Mouse (Mus musculus) stomach, embryonic 16.5 days (tissue): ENCODE measurements around the gene Sbds. TPM values are rescaled to one million over a fixed set of nuclear protein-coding genes. Genes with fewer than 3 reads are reported as not detected.

Experiments used
- ATAC-seq: fragments of 200-750 bp; cut with Nextera tagmentation; 2 replicates; pipeline ENCODE4 v1.8.0; 2017; ENCODE audit warnings: moderate number of reproducible peaks, moderate TSS enrichment; ENCODE audit not compliant: insufficient read depth, low FRiP score
- H3K27ac ChIP-seq: fragments of 300-500 bp; sonication (generic); 2 replicates; pipeline ENCODE4 v1.5.1; 2014; ENCODE audit warnings: low read length
- H3K27me3 ChIP-seq: fragments of 300-500 bp; sonication (generic); 2 replicates; pipeline ENCODE4 v1.6.1; 2014; ENCODE audit warnings: low read length, control low read depth, mixed read lengths; ENCODE audit not compliant: control insufficient read depth, insufficient read depth
- H3K36me3 ChIP-seq: fragments of 300-500 bp; sonication (generic); 2 replicates; pipeline ENCODE4 v1.6.1; 2014; ENCODE audit warnings: low read length; ENCODE audit not compliant: control insufficient read depth, insufficient read depth
- H3K4me1 ChIP-seq: fragments of 300-500 bp; sonication (generic); 2 replicates; pipeline ENCODE4 v1.6.1; 2014; ENCODE audit warnings: low read length, control low read depth, mixed read lengths; ENCODE audit not compliant: control insufficient read depth, insufficient read depth
- H3K4me2 ChIP-seq: fragments of 300-500 bp; sonication (generic); 2 replicates; pipeline ENCODE4 v1.6.1; 2014; ENCODE audit warnings: low read depth, low read length, mixed read lengths
- H3K4me3 ChIP-seq: fragments of 300-500 bp; sonication (generic); replicated peaks from 2 replicates; pipeline ENCODE4 v1.5.1; 2014; ENCODE audit warnings: mild to moderate bottlenecking, low read length
- H3K9ac ChIP-seq: fragments of 300-500 bp; sonication (generic); 2 replicates; pipeline ENCODE4 v1.6.1; 2014; ENCODE audit warnings: low read length
- H3K9me3 ChIP-seq: fragments of 300-500 bp; sonication (generic); replicated peaks from 2 replicates; pipeline ENCODE4 v1.6.1; 2016; ENCODE audit warnings: low read length, control low read depth; ENCODE audit not compliant: control insufficient read depth
- WGBS: fragments of 180-500 bp; shearing (Covaris S2); extraction: QIAGEN DNeasy Blood & Tissue Kit; methylation state at CpG from one replicate; pipeline ENCODE4 v1.1.7; 2014; 5-methylcytosine and 5-hydroxymethylcytosine counted together
- polyA plus RNA-seq: library from polyadenylated mRNA; unstranded; fragments of >200 nt; fragmentation: Nextera tagmentation; extraction: Ambion mirVana; gene quantifications from 2 replicates; pipeline ENCODE4 v1.2.1, GENCODE M21; 2015

Sbds gene
- 69.6 and 70.3 TPM in 2 replicates for polyA plus RNA-seq

GRCm38 (mm10) chr5:130255017-130255720, at the start of gene Sbds, which contains the start of gene Tyw1:
Gene Sbds, minus strand, starts transcription at chr5:130255530.
Gene Tyw1, plus strand, starts transcription at chr5:130255619.
- Histone ChIP-seq H3K9me3 (no peaks in the 10 kb centered on the region), H3K9ac (peak within 1 kb of the TSS; percentile 85), H3K4me1 (peaks cover 16% of the 10 kb centered on the region), H3K27me3 (no peaks in the 10 kb centered on the region), H3K36me3 (peaks cover 10% of the 10 kb centered on the region; the same call in 1 of the 2 replicates), H3K4me2 (peak within 1 kb of the TSS; percentile 82), H3K4me3 (peak within 1 kb of the TSS; percentile 60), H3K27ac (peak within 1 kb of the TSS; percentile 85)
- ATAC-seq: peak; percentile 91
- WGBS: under 1% methylated on average over 52 of the region's 52 CpGs

GRCm38 (mm10) chr5:130303611-130304010, 48.3 kb upstream of the Sbds start:
- no peak overlapping the region for H3K4me2 ChIP-seq
- H3K9me3 ChIP-seq: no peaks in the 10 kb centered on the region
- ATAC-seq: no peak
- H3K27ac ChIP-seq: no peak overlapping the region
- no peaks in the 10 kb centered on the region for H3K27me3 ChIP-seq
- H3K4me1 ChIP-seq: no peaks in the 10 kb centered on the region
- WGBS: 81% methylated on average over 6 of the region's 6 CpGs
- peaks cover 19% of the 10 kb centered on the region; the same call in 1 of the 2 replicates for H3K36me3 ChIP-seq
- no peak overlapping the region for H3K9ac ChIP-seq
- no peak overlapping the region for H3K4me3 ChIP-seq

GRCm38 (mm10) chr5:130299526-130299925, 44.2 kb upstream of the Sbds start:
- Histone ChIP-seq H3K27me3 (no peaks in the 10 kb centered on the region), H3K27ac (no peak overlapping the region), H3K4me1 (no peaks in the 10 kb centered on the region), H3K4me3 (no peak overlapping the region), H3K9ac (no peak overlapping the region), H3K9me3 (no peaks in the 10 kb centered on the region), H3K36me3 (peaks cover 16% of the 10 kb centered on the region; the same call in 1 of the 2 replicates), H3K4me2 (no peak overlapping the region)
- 94% methylated on average over 8 of the region's 8 CpGs for WGBS
- no peak for ATAC-seq

- 89% methylated on average over 9 of the region's 9 CpGs for WGBS
- no peak overlapping the region for H3K9ac ChIP-seq
- H3K4me2 ChIP-seq: no peak overlapping the region
- no peaks in the 10 kb centered on the region for H3K9me3 ChIP-seq
- peaks cover 14% of the 10 kb centered on the region; the same call in 1 of the 2 replicates for H3K36me3 ChIP-seq
- H3K4me3 ChIP-seq: no peak overlapping the region
- no peak for ATAC-seq
- H3K4me1 ChIP-seq: no peaks in the 10 kb centered on the region
- H3K27me3 ChIP-seq: no peaks in the 10 kb centered on the region
- no peak overlapping the region for H3K27ac ChIP-seq
These were observed 43.6 kb upstream of the Sbds start for GRCm38 (mm10) chr5:130298831-130299460.

GRCm38 (mm10) chr5:130296071-130296470, 40.7 kb upstream of the Sbds start:
- 84% methylated on average over 5 of the region's 5 CpGs for WGBS
- Histone ChIP-seq H3K36me3 (peaks cover 9% of the 10 kb centered on the region; the same call in 1 of the 2 replicates), H3K4me1 (no peaks in the 10 kb centered on the region), H3K4me2 (no peak overlapping the region), H3K27me3 (no peaks in the 10 kb centered on the region), H3K4me3 (no peak overlapping the region), H3K9me3 (no peaks in the 10 kb centered on the region), H3K27ac (no peak overlapping the region), H3K9ac (no peak overlapping the region)
- ATAC-seq: no peak

- H3K36me3 ChIP-seq: peaks cover 3% of the 10 kb centered on the region; the same call in 1 of the 2 replicates
- no peak overlapping the region for H3K9ac ChIP-seq
- H3K4me2 ChIP-seq: no peak overlapping the region
- 0 out of 2 replicates have a peak, but pooled peaks cover 2% of the 10 kb centered on the region for H3K9me3 ChIP-seq
- WGBS: 75% methylated on average over 6 of the region's 6 CpGs
- no peak for ATAC-seq
- H3K4me1 ChIP-seq: no peaks in the 10 kb centered on the region
- no peak overlapping the region for H3K27ac ChIP-seq
- H3K4me3 ChIP-seq: no peak overlapping the region
- H3K27me3 ChIP-seq: no peaks in the 10 kb centered on the region
These were observed 39.3 kb upstream of the Sbds start for GRCm38 (mm10) chr5:130294598-130294997.

GRCm38 (mm10) chr5:130293941-130294340, 38.6 kb upstream of the Sbds start:
- H3K27ac ChIP-seq: no peak overlapping the region
- H3K27me3 ChIP-seq: no peaks in the 10 kb centered on the region
- H3K9ac ChIP-seq: no peak overlapping the region
- WGBS: 81% methylated on average over 5 of the region's 5 CpGs
- no peak for ATAC-seq
- H3K36me3 ChIP-seq: peaks cover 3% of the 10 kb centered on the region; the same call in 1 of the 2 replicates
- no peak overlapping the region for H3K4me3 ChIP-seq
- H3K4me1 ChIP-seq: no peaks in the 10 kb centered on the region
- 0 out of 2 replicates have a peak, but pooled peaks cover 2% of the 10 kb centered on the region for H3K9me3 ChIP-seq
- H3K4me2 ChIP-seq: no peak overlapping the region

- H3K27ac ChIP-seq: no peak overlapping the region
- H3K27me3 ChIP-seq: no peaks in the 10 kb centered on the region
- H3K9me3 ChIP-seq: 0 out of 2 replicates have a peak, but pooled peaks cover 2% of the 10 kb centered on the region
- no peak overlapping the region for H3K4me2 ChIP-seq
- no peak overlapping the region for H3K9ac ChIP-seq
- 84% methylated on average over 4 of the region's 4 CpGs for WGBS
- H3K36me3 ChIP-seq: peaks cover 3% of the 10 kb centered on the region; the same call in 1 of the 2 replicates
- no peak overlapping the region for H3K4me3 ChIP-seq
- ATAC-seq: no peak
- no peaks in the 10 kb centered on the region for H3K4me1 ChIP-seq
These were observed 37.6 kb upstream of the Sbds start for GRCm38 (mm10) chr5:130292976-130293375.

- ATAC-seq: no peak
- H3K4me3 ChIP-seq: no peak overlapping the region
- 95% methylated on average over 12 of the region's 12 CpGs for WGBS
- no peak overlapping the region for H3K27ac ChIP-seq
- 0 out of 2 replicates have a peak, but pooled peaks cover 2% of the 10 kb centered on the region for H3K9me3 ChIP-seq
- H3K9ac ChIP-seq: no peak overlapping the region
- H3K4me1 ChIP-seq: no peaks in the 10 kb centered on the region
- H3K36me3 ChIP-seq: no peaks in the 10 kb centered on the region
- no peaks in the 10 kb centered on the region for H3K27me3 ChIP-seq
- H3K4me2 ChIP-seq: no peak overlapping the region
These were observed 35.4 kb upstream of the Sbds start for GRCm38 (mm10) chr5:130290775-130291174.
